Mouse (Mus musculus): ENCODE measurements around the gene Cpb2.

DNA sequence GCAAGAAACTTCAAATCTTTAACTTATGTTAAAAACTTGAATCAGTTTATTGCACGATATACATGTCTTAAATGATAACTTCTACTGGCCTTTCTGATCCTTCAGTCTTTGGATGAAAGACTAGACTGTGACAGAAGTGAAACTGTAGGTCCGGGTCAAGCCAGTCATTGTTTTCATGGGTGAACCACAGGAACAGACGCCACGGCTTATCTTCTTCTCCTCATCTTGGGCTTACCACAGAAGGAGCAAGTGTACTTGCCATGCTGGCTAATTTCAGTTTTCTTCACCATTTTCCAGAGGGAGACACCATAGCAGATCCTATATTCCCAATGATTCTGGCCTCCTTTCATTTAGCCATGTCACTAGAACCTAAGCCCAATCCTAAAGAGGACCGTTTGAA lies 78.2 kb downstream of the Cpb2 start:
- no peak for TF ChIP-seq ZNF384 (IDR thresholded peaks at IDR 0.05; ENCODE audit: low read depth, low read length)
- TF ChIP-seq POLR2A (IDR thresholded peaks at IDR 0.05; ENCODE audit: control insufficient read depth in 1 of 2, insufficient read depth in 1 of 2, low read depth in 1 of 2, low read length in 2 of 2, poor library complexity in 1 of 2): no peak
- TF ChIP-seq ZC3H11A (IDR thresholded peaks at IDR 0.05; ENCODE audit: low read depth, low read length): no peak
- no peak for TF ChIP-seq CTCF (IDR thresholded peaks at IDR 0.05 in 2 of 3, conservative IDR thresholded peaks at IDR 0.05 in 1 of 3; ENCODE audit: control insufficient read depth in 1 of 3, insufficient read depth in 1 of 3, low read depth in 2 of 3, low read length in 3 of 3, poor library complexity in 1 of 3, severe bottlenecking in 1 of 3)
- no peak for TF ChIP-seq EP300 (IDR thresholded peaks at IDR 0.05; ENCODE audit: low read depth in 1 of 2, low read length in 2 of 2)
- TF ChIP-seq NRF1 (IDR thresholded peaks at IDR 0.05; ENCODE audit: insufficient read depth, low read depth, low read length, poor library complexity, severe bottlenecking): no peak
- TF ChIP-seq MAFK (IDR thresholded peaks at IDR 0.05; ENCODE audit: borderline replicate concordance, low read depth, low read length): no peak
- no peak for TF ChIP-seq USF1 (IDR thresholded peaks at IDR 0.05; ENCODE audit: low read depth, low read length)
